Mouse (Mus musculus): ENCODE measurements around the gene Defb9.
"Not testable (repeated sequence)": the region's sequence is repeated elsewhere in the genome, so short reads cannot be mapped to it uniquely, and the experiment has no call there.

DNA sequence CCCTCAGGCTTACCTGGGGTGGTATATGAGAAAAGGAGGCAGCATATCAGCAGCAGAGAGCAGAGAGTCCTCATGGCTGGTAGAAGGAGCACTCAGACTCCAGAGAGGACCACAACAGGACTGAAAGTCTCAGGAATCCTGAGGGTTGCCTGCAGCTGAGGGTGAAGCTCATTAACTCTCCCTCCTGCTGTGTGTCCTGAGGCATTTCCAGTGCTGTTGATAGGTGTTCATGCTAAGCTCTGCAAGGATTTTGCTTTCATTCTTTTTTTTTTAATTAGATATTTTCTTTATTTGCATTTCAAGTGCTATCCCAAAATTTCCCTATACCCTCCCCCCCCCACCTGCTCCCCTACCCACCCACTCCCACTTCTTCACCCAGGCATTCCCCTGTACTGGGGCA is at the start of gene Defb9:
- not testable (repeated sequence) for TF ChIP-seq CTCF, EP300 (IDR thresholded peaks at IDR 0.05; ENCODE audit: low read depth)

All from liver, postnatal 0 days (tissue).